Mouse (Mus musculus): Measurements from ENCODE around the gene Rpl23a. TPM values are rescaled to one million over a fixed set of nuclear protein-coding genes. Genes with fewer than 3 reads are reported as not detected.

Gene Rpl23a
- total and polyA plus RNA-seq, 3 experiments, result 1,695 to 2,502 (median 2,130) TPM

DNA sequence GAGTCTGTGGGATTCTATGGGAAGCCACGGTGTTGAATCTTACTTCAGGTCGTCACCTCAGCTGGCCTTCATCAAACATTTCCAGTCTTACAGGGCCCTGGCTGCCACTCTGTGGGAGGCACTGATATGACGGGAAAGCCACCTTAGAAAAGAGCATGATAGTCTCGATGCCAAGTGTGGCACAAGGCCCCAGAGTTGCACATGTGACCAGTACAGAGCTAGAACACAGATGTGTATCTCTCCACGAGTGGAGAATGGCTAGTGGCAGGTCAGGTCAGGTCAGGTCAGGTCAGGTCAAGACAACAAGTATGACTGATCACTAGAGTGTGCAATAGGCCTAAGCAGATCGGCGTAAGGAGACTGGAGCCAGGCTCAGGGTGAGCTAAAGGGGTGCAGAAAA, 27.2 kb upstream of the Rpl23a start:
- Histone ChIP-seq H3K36me3 (replicated peaks) (peaks cover 96% of the 10 kb centered on the region), H3K27me3 (ENCODE audit: insufficient read depth, low read length) (no peaks in the 10 kb centered on the region), H3K9me3 (replicated peaks) (no peaks in the 10 kb centered on the region), H3K4me3 (ENCODE audit: low read depth, low read length) (no peak overlapping the region), H3K4me1 (ENCODE audit: insufficient read depth, low read depth, low read length) (peaks cover 6% of the 10 kb centered on the region)
- ATAC-seq (ENCODE audit: extremely low read depth, insufficient number of reproducible peaks, low FRiP score, poor library complexity, severe bottlenecking) (no peak), DNase-seq (ENCODE audit: low spot score) (no peak)
- TF ChIP-seq TAL1 (conservative IDR thresholded peaks at IDR 0.05; ENCODE audit: low read depth, low read length) (no peak), GATA2 (IDR thresholded peaks at IDR 0.05; ENCODE audit: borderline replicate concordance, low read depth, low read length) (no peak), CTCF (IDR thresholded peaks at IDR 0.05; ENCODE audit: low read depth, low read length) (no peak), GATA1 (IDR thresholded peaks at IDR 0.05; ENCODE audit: borderline replicate concordance, low read length) (no peak), POLR2AphosphoS5 (IDR thresholded peaks at IDR 0.05; ENCODE audit: insufficient replicate concordance, low read depth, low read length) (no peak)

- no peak for ATAC-seq (ENCODE audit: extremely low read depth, insufficient number of reproducible peaks, low FRiP score, poor library complexity, severe bottlenecking)
- TF ChIP-seq TAL1 (conservative IDR thresholded peaks at IDR 0.05; ENCODE audit: low read depth, low read length) (no peak), POLR2AphosphoS5 (IDR thresholded peaks at IDR 0.05; ENCODE audit: insufficient replicate concordance, low read depth, low read length) (no peak), GATA2 (IDR thresholded peaks at IDR 0.05; ENCODE audit: borderline replicate concordance, low read depth, low read length) (no peak), CTCF (IDR thresholded peaks at IDR 0.05; ENCODE audit: low read depth, low read length) (no peak), GATA1 (IDR thresholded peaks at IDR 0.05; ENCODE audit: borderline replicate concordance, low read length) (no peak)
- no peak for DNase-seq (ENCODE audit: low spot score)
Observed at GRCm38 (mm10) chr11:78209886-78210285, 26.5 kb upstream of the Rpl23a start.

DNA sequence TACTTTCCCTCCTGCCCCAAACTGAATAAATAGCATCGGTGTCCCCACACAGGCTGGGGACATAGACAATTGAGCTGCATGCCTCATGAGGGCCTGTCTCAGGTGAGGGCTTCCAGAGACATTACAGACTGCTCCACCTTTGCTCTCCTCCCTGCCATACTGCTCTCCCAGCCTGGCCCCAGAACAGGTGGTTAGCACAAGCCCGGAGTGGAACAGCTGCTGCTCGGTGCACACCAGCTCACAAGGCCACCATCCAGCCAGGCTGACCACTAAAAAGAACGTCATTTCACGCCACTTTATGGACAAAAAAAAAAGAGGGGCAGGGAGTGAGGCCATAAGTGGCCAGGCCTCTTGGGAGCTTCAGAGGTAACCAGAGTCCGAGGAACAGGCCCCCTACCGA, 23.8 kb upstream of the Rpl23a start:
- ATAC-seq (ENCODE audit: extremely low read depth, insufficient number of reproducible peaks, low FRiP score, poor library complexity, severe bottlenecking) (no peak), DNase-seq (ENCODE audit: low spot score) (no peak)
- Histone ChIP-seq H3K27me3 (ENCODE audit: insufficient read depth, low read length) (no peaks in the 10 kb centered on the region), H3K4me1 (ENCODE audit: insufficient read depth, low read depth, low read length) (peaks cover 10% of the 10 kb centered on the region), H3K4me3 (ENCODE audit: low read depth, low read length) (no peak overlapping the region), H3K36me3 (replicated peaks) (peaks cover 99% of the 10 kb centered on the region), H3K9me3 (replicated peaks) (no peaks in the 10 kb centered on the region)
- TF ChIP-seq GATA2 (IDR thresholded peaks at IDR 0.05; ENCODE audit: borderline replicate concordance, low read depth, low read length) (no peak), POLR2AphosphoS5 (IDR thresholded peaks at IDR 0.05; ENCODE audit: insufficient replicate concordance, low read depth, low read length) (no peak), CTCF (IDR thresholded peaks at IDR 0.05; ENCODE audit: low read depth, low read length) (no peak), TAL1 (conservative IDR thresholded peaks at IDR 0.05; ENCODE audit: low read depth, low read length) (no peak), GATA1 (IDR thresholded peaks at IDR 0.05; ENCODE audit: borderline replicate concordance, low read length) (no peak)

More at GRCm38 (mm10) chr11:78209886-78210285, 26.5 kb upstream of the Rpl23a start:
- Histone ChIP-seq H3K36me3 (replicated peaks) (peaks cover 97% of the 10 kb centered on the region), H3K4me3 (ENCODE audit: low read depth, low read length) (no peak overlapping the region), H3K27me3 (ENCODE audit: insufficient read depth, low read length) (no peaks in the 10 kb centered on the region), H3K9me3 (replicated peaks) (no peaks in the 10 kb centered on the region), H3K4me1 (ENCODE audit: insufficient read depth, low read depth, low read length) (peaks cover 6% of the 10 kb centered on the region)

GRCm38 (mm10) chr11:78205361-78206206, 22.2 kb upstream of the Rpl23a start:
- Histone ChIP-seq H3K4me1 (ENCODE audit: insufficient read depth, low read depth, low read length) (peaks cover 3% of the 10 kb centered on the region), H3K36me3 (replicated peaks) (peaks cover 87% of the 10 kb centered on the region), H3K9me3 (replicated peaks) (no peaks in the 10 kb centered on the region), H3K27me3 (ENCODE audit: insufficient read depth, low read length) (no peaks in the 10 kb centered on the region), H3K4me3 (ENCODE audit: low read depth, low read length) (no peak overlapping the region)
- TF ChIP-seq GATA1 (IDR thresholded peaks at IDR 0.05; ENCODE audit: borderline replicate concordance, low read length) (no peak), CTCF (IDR thresholded peaks at IDR 0.05; ENCODE audit: low read depth, low read length) (no peak), TAL1 (conservative IDR thresholded peaks at IDR 0.05; ENCODE audit: low read depth, low read length) (no peak), POLR2AphosphoS5 (IDR thresholded peaks at IDR 0.05; ENCODE audit: insufficient replicate concordance, low read depth, low read length) (no peak; the same call in 1 of the 2 replicates), GATA2 (IDR thresholded peaks at IDR 0.05; ENCODE audit: borderline replicate concordance, low read depth, low read length) (no peak)
- ATAC-seq (ENCODE audit: extremely low read depth, insufficient number of reproducible peaks, low FRiP score, poor library complexity, severe bottlenecking) (no peak), DNase-seq (ENCODE audit: low spot score) (no peak)

DNA sequence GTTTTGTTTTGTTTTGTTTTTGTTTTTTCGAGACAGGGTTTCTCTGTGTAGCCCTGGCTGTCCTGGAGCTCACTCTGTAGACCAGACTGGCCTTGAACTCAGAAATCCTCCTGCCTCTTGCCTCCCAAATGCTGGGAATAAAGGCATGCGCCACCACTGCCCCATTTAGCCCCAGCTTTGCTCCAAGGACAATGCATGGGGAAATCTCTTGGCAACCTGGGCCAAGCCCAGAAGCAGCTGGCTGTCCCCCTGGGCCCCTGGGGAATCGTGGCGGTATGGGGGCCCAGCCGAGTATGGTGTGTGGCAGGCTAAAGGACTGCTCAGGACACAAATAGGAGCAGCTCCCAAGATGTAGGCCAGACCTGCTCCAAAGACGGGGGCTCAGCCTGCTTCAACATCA, 20.9 kb upstream of the Rpl23a start:
- peaks cover 74% of the 10 kb centered on the region for H3K36me3 ChIP-seq (replicated peaks)
- ATAC-seq (ENCODE audit: extremely low read depth, insufficient number of reproducible peaks, low FRiP score, poor library complexity, severe bottlenecking), result no peak
- peaks cover 3% of the 10 kb centered on the region for H3K4me1 ChIP-seq (ENCODE audit: insufficient read depth, low read depth, low read length)
- H3K27me3 ChIP-seq (ENCODE audit: insufficient read depth, low read length), result no peaks in the 10 kb centered on the region
- H3K9me3 ChIP-seq (replicated peaks), result no peaks in the 10 kb centered on the region
- no peak overlapping the region for H3K4me3 ChIP-seq (ENCODE audit: low read depth, low read length)
- TF ChIP-seq GATA1 (IDR thresholded peaks at IDR 0.05; ENCODE audit: borderline replicate concordance, low read length) (no peak), GATA2 (IDR thresholded peaks at IDR 0.05; ENCODE audit: borderline replicate concordance, low read depth, low read length) (no peak), CTCF (IDR thresholded peaks at IDR 0.05; ENCODE audit: low read depth, low read length) (no peak), TAL1 (conservative IDR thresholded peaks at IDR 0.05; ENCODE audit: low read depth, low read length) (no peak), POLR2AphosphoS5 (IDR thresholded peaks at IDR 0.05; ENCODE audit: insufficient replicate concordance, low read depth, low read length) (no peak)
- no peak for DNase-seq (ENCODE audit: low spot score)

DNA sequence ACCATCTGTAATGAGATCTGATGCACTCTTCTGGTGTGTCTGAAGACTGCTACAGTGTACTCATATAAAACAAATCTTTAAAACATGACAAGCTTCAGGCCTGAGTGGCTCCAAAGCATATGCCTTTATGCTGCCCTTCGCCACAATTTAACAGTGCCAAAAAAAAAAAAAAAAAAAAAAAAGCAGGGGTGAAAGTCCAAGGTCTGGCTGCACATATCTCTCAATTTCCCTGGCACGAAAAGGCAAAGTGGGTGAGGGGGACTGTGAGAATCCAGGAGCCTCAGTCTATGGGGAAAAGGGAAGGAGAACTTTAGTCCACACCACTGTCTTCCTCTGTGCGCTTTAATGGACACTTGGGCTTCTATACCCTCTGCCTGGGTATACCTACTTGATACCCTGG, 19.0 kb upstream of the Rpl23a start:
- peaks cover 3% of the 10 kb centered on the region for H3K4me1 ChIP-seq (ENCODE audit: insufficient read depth, low read depth, low read length)
- ATAC-seq (ENCODE audit: extremely low read depth, insufficient number of reproducible peaks, low FRiP score, poor library complexity, severe bottlenecking) (no peak), DNase-seq (ENCODE audit: low spot score) (no peak)
- H3K36me3 ChIP-seq (replicated peaks), result peaks cover 55% of the 10 kb centered on the region
- no peak overlapping the region for H3K4me3 ChIP-seq (ENCODE audit: low read depth, low read length)
- H3K9me3 ChIP-seq (replicated peaks), result no peaks in the 10 kb centered on the region
- TF ChIP-seq TAL1 (conservative IDR thresholded peaks at IDR 0.05; ENCODE audit: low read depth, low read length) (no peak), GATA1 (IDR thresholded peaks at IDR 0.05; ENCODE audit: borderline replicate concordance, low read length) (no peak), GATA2 (IDR thresholded peaks at IDR 0.05; ENCODE audit: borderline replicate concordance, low read depth, low read length) (no peak), POLR2AphosphoS5 (IDR thresholded peaks at IDR 0.05; ENCODE audit: insufficient replicate concordance, low read depth, low read length) (no peak), CTCF (IDR thresholded peaks at IDR 0.05; ENCODE audit: low read depth, low read length) (no peak)
- no peaks in the 10 kb centered on the region for H3K27me3 ChIP-seq (ENCODE audit: insufficient read depth, low read length)
